8 mouse cellular contexts compared by ENCODE assay signal in the genomic region with DNA sequence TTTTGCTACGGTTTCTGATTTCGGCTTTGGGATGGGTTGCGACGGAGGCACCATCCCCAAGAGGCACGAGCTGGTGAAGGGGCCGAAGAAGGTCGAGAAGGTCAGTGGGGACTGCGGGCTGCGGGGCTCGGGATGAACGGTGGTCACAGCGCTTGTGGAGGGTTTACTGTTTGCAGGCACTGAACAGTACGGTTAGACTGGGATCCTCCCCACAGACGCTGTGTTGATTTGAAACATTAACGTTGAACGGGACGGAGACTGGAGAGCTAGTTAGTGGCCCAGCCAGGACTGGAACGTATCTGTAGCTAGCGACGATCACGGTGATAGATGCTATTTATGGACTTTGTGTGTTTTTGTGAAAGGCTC. TPM values are rescaled to one million over a fixed set of nuclear protein-coding genes. Genes with fewer than 3 reads are reported as not detected.
DNase-seq lines count a peak whose midpoint lies in the region; ATAC-seq and TF ChIP-seq lines count a peak whose summit lies in the region.

No protein-coding gene starts in this region.

- H3K27me3 ChIP-seq in heart, embryonic 11.5 days (ENCODE audit: control insufficient read depth, insufficient read depth, low read length), result no peaks in the 10 kb centered on the region
- no peaks in the 10 kb centered on the region for H3K27me3 ChIP-seq in ES-Bruce4 (ENCODE audit: control insufficient read depth, insufficient read depth, low read length, poor library complexity, severe bottlenecking)
- H3K27me3 ChIP-seq in forebrain, embryonic 14.5 days (replicated peaks; ENCODE audit: control insufficient read depth, insufficient read depth, low read length), result no peaks in the 10 kb centered on the region
- no peaks in the 10 kb centered on the region for H3K27me3 ChIP-seq in liver, postnatal 0 days (ENCODE audit: insufficient read depth, low read length)

- TF ChIP-seq POLR2A in ES-Bruce4 (IDR thresholded peaks at IDR 0.05; ENCODE audit: insufficient read depth, low read length), result no peak

- H3K4me3 ChIP-seq in heart, embryonic 11.5 days (ENCODE audit: low read depth, low read length), result peak overlapping the region; percentile 88
- peak overlapping the region; percentile 89 for H3K4me3 ChIP-seq in ES-Bruce4 (ENCODE audit: low read depth, low read length)
- peak overlapping the region; percentile 75 for H3K4me3 ChIP-seq in forebrain, embryonic 14.5 days (ENCODE audit: low read depth, low read length)
- H3K4me3 ChIP-seq in liver, postnatal 0 days (ENCODE audit: low read depth, low read length), result peak overlapping the region; percentile 79

- intact Hi-C loops in heart, postnatal 25 days (cut with DNase I), result loop anchor here (2.0 kb wide), 1 partner anchor 94 kb away; no protein-coding TSS in a partner anchor

- H3K27ac ChIP-seq in heart, embryonic 11.5 days (ENCODE audit: low read depth, low read length), result no peak overlapping the region
- no peak overlapping the region for H3K27ac ChIP-seq in ES-Bruce4 (ENCODE audit: insufficient read depth, low read length)
- peak overlapping the region; percentile 29; the same call in 1 of the 2 replicates for H3K27ac ChIP-seq in forebrain, embryonic 14.5 days (ENCODE audit: low read depth, low read length)
- peak overlapping the region; percentile 91 for H3K27ac ChIP-seq in liver, postnatal 0 days (ENCODE audit: low read depth)

- no peak for TF ChIP-seq EP300 in ES-Bruce4 (IDR thresholded peaks at IDR 0.05; ENCODE audit: insufficient read depth, low read depth, low read length)
- no peak for TF ChIP-seq EP300 in liver, postnatal 0 days (IDR thresholded peaks at IDR 0.05; ENCODE audit: low read depth)

- H3K36me3 ChIP-seq in heart, embryonic 11.5 days (ENCODE audit: control insufficient read depth, insufficient read depth, low read length), result no peaks in the 10 kb centered on the region
- H3K36me3 ChIP-seq in ES-Bruce4 (ENCODE audit: control insufficient read depth, insufficient read depth, low read length, poor library complexity, severe bottlenecking), result 0 out of 2 replicates have a peak, but pooled peaks cover under 1% of the 10 kb centered on the region
- peaks cover 13% of the 10 kb centered on the region for H3K36me3 ChIP-seq in forebrain, embryonic 14.5 days (ENCODE audit: control insufficient read depth, insufficient read depth, low read length)
- peaks cover 12% of the 10 kb centered on the region for H3K36me3 ChIP-seq in liver, postnatal 0 days (replicated peaks; ENCODE audit: insufficient read depth, low read length)

- no peak for DNase-seq in heart, postnatal 25 days (ENCODE audit: low spot score)
- no peak for DNase-seq in forebrain, embryonic 14.5 days (ENCODE audit: low spot score)
- no peak for DNase-seq in liver, postnatal 0 days
- no peak for DNase-seq in ovary, postnatal 10 days (ENCODE audit: low spot score)
- no peak for DNase-seq in cerebellum, postnatal 36 days
- DNase-seq in adrenal gland, adult 2 months, result no peak

- peak; percentile 21; the same call in 1 of the 2 replicates for ATAC-seq in heart, embryonic 11.5 days (replicated peaks; ENCODE audit: insufficient number of reproducible peaks, low FRiP score, low TSS enrichment)
- ATAC-seq in forebrain, embryonic 14.5 days, result peak; percentile 67
- peak; percentile 58 for ATAC-seq in liver, postnatal 0 days

- no peak for TF ChIP-seq CTCF in ES-Bruce4 (IDR thresholded peaks at IDR 0.05; ENCODE audit: low read depth, low read length)
- no peak for TF ChIP-seq CTCF in liver, postnatal 0 days (IDR thresholded peaks at IDR 0.05; ENCODE audit: low read depth)

- no peaks in the 10 kb centered on the region for H3K9me3 ChIP-seq in heart, embryonic 11.5 days (replicated peaks; ENCODE audit: control insufficient read depth, low read length)
- H3K9me3 ChIP-seq in ES-Bruce4 (replicated peaks; ENCODE audit: control insufficient read depth, insufficient read depth, low read length, poor library complexity, severe bottlenecking), result no peaks in the 10 kb centered on the region
- no peaks in the 10 kb centered on the region for H3K9me3 ChIP-seq in forebrain, embryonic 14.5 days (replicated peaks; ENCODE audit: control insufficient read depth, low read length)
- H3K9me3 ChIP-seq in liver, postnatal 0 days (ENCODE audit: low read length), result no peaks in the 10 kb centered on the region

- WGBS in heart, embryonic 11.5 days (ENCODE audit: insufficient replicate concordance), result under 1% methylated on average over 21 of the region's 21 CpGs
- WGBS in forebrain, embryonic 14.5 days, result under 1% methylated on average over 21 of the region's 21 CpGs
- under 1% methylated on average over 21 of the region's 21 CpGs for WGBS in liver, postnatal 0 days (ENCODE audit: insufficient replicate concordance)

- peak overlapping the region; percentile 77 for H3K9ac ChIP-seq in heart, embryonic 11.5 days (ENCODE audit: low read depth, low read length)
- peak overlapping the region; percentile 66 for H3K9ac ChIP-seq in ES-Bruce4 (ENCODE audit: low read depth, poor library complexity, severe bottlenecking)
- H3K9ac ChIP-seq in forebrain, embryonic 14.5 days (ENCODE audit: low read length), result peak overlapping the region; percentile 71
- peak overlapping the region; percentile 89 for H3K9ac ChIP-seq in liver, postnatal 0 days (replicated peaks)

- H3K4me2 ChIP-seq in heart, embryonic 11.5 days, result peak overlapping the region; percentile 93
- H3K4me2 ChIP-seq in forebrain, embryonic 14.5 days (ENCODE audit: low read length), result peak overlapping the region; percentile 94
- H3K4me2 ChIP-seq in liver, postnatal 0 days (ENCODE audit: low read depth, low read length), result peak overlapping the region; percentile 90

- H3K4me1 ChIP-seq in heart, embryonic 11.5 days (ENCODE audit: control insufficient read depth, insufficient read depth, low read length), result peaks cover 13% of the 10 kb centered on the region
- no peaks in the 10 kb centered on the region for H3K4me1 ChIP-seq in ES-Bruce4 (ENCODE audit: control insufficient read depth, insufficient read depth, low read length)
- peaks cover 14% of the 10 kb centered on the region; the same call in 1 of the 2 replicates for H3K4me1 ChIP-seq in forebrain, embryonic 14.5 days (ENCODE audit: control insufficient read depth, insufficient read depth, low read length)
- H3K4me1 ChIP-seq in liver, postnatal 0 days (ENCODE audit: insufficient read depth), result peaks cover 26% of the 10 kb centered on the region

RNA-seq across cellular contexts. Expression of a gene that starts 0.3 kb away (rescaled TPM):
- polyA plus RNA-seq in heart, embryonic 11.5 days (2014; fragmentation: Nextera tagmentation; extraction: Ambion mirVana), result 52.1 and 55.7 TPM in 2 replicates
- 10 to 100 TPM; 28.0 to 28.5 TPM for total RNA-seq in heart, postnatal 25 days (2021)
- polyA plus RNA-seq in ES-Bruce4 (2011; ENCODE audit: insufficient read depth, insufficient read length, low read depth, missing spikeins), result 49.7 and 52.6 TPM in 2 replicates
- 106 and 107 TPM in 2 replicates for polyA plus RNA-seq in forebrain, embryonic 14.5 days (2014; fragmentation: Nextera tagmentation; extraction: Ambion mirVana)
- 62.4 and 68.5 TPM in 2 replicates for polyA plus RNA-seq in liver, postnatal 0 days (2015; fragmentation: Nextera tagmentation; extraction: Ambion mirVana)
- total RNA-seq in adrenal gland, adult 2 months (2021), result 10 to 100 TPM; 73.1 to 84.2 TPM
- 27.1 and 31.9 TPM in 2 replicates for polyA plus RNA-seq in adrenal gland, adult 2 months (2012; rRNA removed)

RNA-seq across cellular contexts. Expression of a gene that starts 17.8 kb away (rescaled TPM):
- 0.80 and 0.87 TPM in 2 replicates for polyA plus RNA-seq in heart, embryonic 11.5 days (2014; fragmentation: Nextera tagmentation; extraction: Ambion mirVana)
- not detected for total RNA-seq in heart, postnatal 25 days (2021)
- not detected in 2 replicates for polyA plus RNA-seq in ES-Bruce4 (2011; ENCODE audit: insufficient read depth, insufficient read length, low read depth, missing spikeins)
- 0.28 and 0.58 TPM in 2 replicates for polyA plus RNA-seq in forebrain, embryonic 14.5 days (2014; fragmentation: Nextera tagmentation; extraction: Ambion mirVana)
- polyA plus RNA-seq in liver, postnatal 0 days (2015; fragmentation: Nextera tagmentation; extraction: Ambion mirVana), result 0.25 and 0.40 TPM in 2 replicates
- total RNA-seq in adrenal gland, adult 2 months (2021), result not detected
- polyA plus RNA-seq in adrenal gland, adult 2 months (2012; rRNA removed), result not detected in 2 replicates

RNA-seq across cellular contexts. Expression of a gene that starts 31.7 kb away (rescaled TPM):
- polyA plus RNA-seq in heart, embryonic 11.5 days (2014; fragmentation: Nextera tagmentation; extraction: Ambion mirVana), result 0.24 and 0.68 TPM in 2 replicates
- not detected for total RNA-seq in heart, postnatal 25 days (2021)
- polyA plus RNA-seq in ES-Bruce4 (2011; ENCODE audit: insufficient read depth, insufficient read length, low read depth, missing spikeins), result 0.88 and 0.97 TPM in 2 replicates
- 0.44 and 0.67 TPM in 2 replicates for polyA plus RNA-seq in forebrain, embryonic 14.5 days (2014; fragmentation: Nextera tagmentation; extraction: Ambion mirVana)
- not detected in 2 replicates for polyA plus RNA-seq in liver, postnatal 0 days (2015; fragmentation: Nextera tagmentation; extraction: Ambion mirVana)
- not detected for total RNA-seq in adrenal gland, adult 2 months (2021)
- 0.17 and 0.31 TPM in 2 replicates for polyA plus RNA-seq in adrenal gland, adult 2 months (2012; rRNA removed)

RNA-seq across cellular contexts. Expression of a gene that starts 47.0 kb away (rescaled TPM):
- polyA plus RNA-seq in heart, embryonic 11.5 days (2014; fragmentation: Nextera tagmentation; extraction: Ambion mirVana), result 0.89 and 0.94 TPM in 2 replicates
- total RNA-seq in heart, postnatal 25 days (2021), result under 1 TPM; 0.45 to 0.47 TPM
- polyA plus RNA-seq in ES-Bruce4 (2011; ENCODE audit: insufficient read depth, insufficient read length, low read depth, missing spikeins), result 0.37 and 0.52 TPM in 2 replicates
- 0.10 and 0.28 TPM in 2 replicates for polyA plus RNA-seq in forebrain, embryonic 14.5 days (2014; fragmentation: Nextera tagmentation; extraction: Ambion mirVana)
- polyA plus RNA-seq in liver, postnatal 0 days (2015; fragmentation: Nextera tagmentation; extraction: Ambion mirVana), result 0.59 and 0.72 TPM in 2 replicates
- total RNA-seq in adrenal gland, adult 2 months (2021), result under 1 TPM in 1 of 2 experiments, not detected in 1; 0.28 TPM
- polyA plus RNA-seq in adrenal gland, adult 2 months (2012; rRNA removed), result 0.17 and 0.22 TPM in 2 replicates

Comparison
In these comparisons a context has a peak if more than half of its experiments do, and no peak if none do; other contexts are left out.
1. H3K27ac ChIP-seq: peak in forebrain, embryonic 14.5 days (single experiment) and liver, postnatal 0 days (single experiment); none in heart, embryonic 11.5 days (single experiment) and ES-Bruce4 (single experiment).
2. Peak in every context shown above with its lines, with median percentiles within 50 percentile points of each other: ATAC-seq, H3K4me2 ChIP-seq, H3K4me3 ChIP-seq and H3K9ac ChIP-seq.